ENCODE assay signal across 12 mouse cellular contexts in genomic region chr6:72253911-72254587, GRCm38 (mm10). TPM values are rescaled to one million over a fixed set of nuclear protein-coding genes. Genes with fewer than 3 reads are reported as not detected.
DNase-seq lines count a peak whose midpoint lies in the region; ATAC-seq and TF ChIP-seq lines count a peak whose summit lies in the region.
"Had no signal": no experiment of that assay in that cellular context is flagged by ENCODE, and none has a peak within 500 bp of the region (broad histone marks: within the 10 kb centered on the region; RNA-seq: fewer than 3 reads in every experiment).

No protein-coding gene starts in this region.

- peaks cover 22% of the 10 kb centered on the region for H3K27me3 ChIP-seq in CH12.LX (replicated peaks)
- no peaks in the 10 kb centered on the region for H3K27me3 ChIP-seq in forebrain, embryonic 13.5 days

- TF ChIP-seq EP300 in CH12.LX (IDR thresholded peaks at IDR 0.05; ENCODE audit: low read length) = peak; percentile 15; the same call in 1 of the 2 replicates

- WGBS in forebrain, embryonic 13.5 days = 87% methylated on average over 4 of the region's 4 CpGs

- no peaks in the 10 kb centered on the region for H3K36me3 ChIP-seq in CH12.LX (replicated peaks in 1 of 2; ENCODE audit: control insufficient read depth in 1 of 2, insufficient read depth in 1 of 2, low read length in 1 of 2)
- H3K36me3 ChIP-seq in forebrain, embryonic 13.5 days (ENCODE audit: poor library complexity, severe bottlenecking) = no peaks in the 10 kb centered on the region
- H3K36me3 ChIP-seq: liver, embryonic 13.5 days had no signal

- TF ChIP-seq POLR2A in CH12.LX (IDR thresholded peaks at IDR 0.05; ENCODE audit: low read depth, low read length) = no peak

- no peak overlapping the region for H3K27ac ChIP-seq in CH12.LX (ENCODE audit: insufficient read depth, low read depth)
- H3K27ac ChIP-seq in forebrain, embryonic 13.5 days = no peak overlapping the region
- H3K27ac ChIP-seq: liver, embryonic 13.5 days had no signal

- H3K79me2 ChIP-seq in CH12.LX (replicated peaks; ENCODE audit: control insufficient read depth, extremely low read depth, insufficient read depth, poor library complexity, severe bottlenecking) = no peaks in the 10 kb centered on the region

- peak overlapping the region; percentile 10; the same call in 1 of the 2 replicates for H3K4me2 ChIP-seq in CH12.LX (ENCODE audit: insufficient read depth, low read depth, poor library complexity, severe bottlenecking)
- no peak overlapping the region for H3K4me2 ChIP-seq in forebrain, embryonic 13.5 days
- H3K4me2 ChIP-seq: liver, embryonic 13.5 days had no signal

- peak; percentile 98 for DNase-seq in heart, adult 11 months
- DNase-seq in heart, postnatal 14 days = no peak
- DNase-seq in CH12.LX (ENCODE audit: extremely low read depth) = peak; percentile 59
- DNase-seq in heart, postnatal 10 days = peak; percentile 61 to 63
- no peak for DNase-seq in urinary bladder, postnatal 36 days (ENCODE audit: low spot score in 2 of 2)
- no peak for DNase-seq in left cerebral cortex, adult 11 months (ENCODE audit: low spot score)
- DNase-seq in right cerebral cortex, postnatal 25 days = no peak
- DNase-seq: adrenal gland, adult 8-10 months; liver, embryonic 13.5 days had no signal

- intact Hi-C loops in heart, postnatal 14 days (cut with DNase I) = no loop called here
- intact Hi-C loops in heart, postnatal 10 days (cut with DNase I) = no loop called here

- no peaks in the 10 kb centered on the region for H3K9me3 ChIP-seq in CH12.LX (replicated peaks; ENCODE audit: low read length)
- no peaks in the 10 kb centered on the region for H3K9me3 ChIP-seq in forebrain, embryonic 13.5 days (replicated peaks)
- H3K9me3 ChIP-seq: liver, embryonic 13.5 days had no signal

- H3K9ac ChIP-seq in CH12.LX (ENCODE audit: insufficient read depth, low read depth) = no peak overlapping the region
- no peak overlapping the region for H3K9ac ChIP-seq in forebrain, embryonic 13.5 days
- H3K9ac ChIP-seq: liver, embryonic 13.5 days had no signal

- no peak for TF ChIP-seq RAD21 in CH12.LX (IDR thresholded peaks at IDR 0.05; ENCODE audit: low read depth, low read length)

- in situ Hi-C loops in CH12.LX (cut with MboI; ENCODE audit: low pct_ligation_motif_present, low pct_unique_long_range_greater_than_20kb, low sequenced_read_pairs) = no loop called here

- dilution Hi-C loops in CH12.LX (cut with MboI; ENCODE audit: extremely low pct_ligation_motif_present, extremely low pct_unique_long_range_greater_than_20kb, low sequenced_read_pairs) = no loop called here

- no peak for TF ChIP-seq CTCF in CH12.LX (conservative IDR thresholded peaks at IDR 0.05 in 1 of 2, IDR thresholded peaks at IDR 0.05 in 1 of 2; ENCODE audit: low read depth in 2 of 2, low read length in 2 of 2)

- H3K4me3 ChIP-seq in CH12.LX (replicated peaks in 1 of 3; ENCODE audit: low read depth in 2 of 3, low read length in 2 of 3, poor library complexity in 1 of 3) = no peak overlapping the region
- H3K4me3 ChIP-seq in forebrain, embryonic 13.5 days = no peak overlapping the region
- H3K4me3 ChIP-seq: liver, embryonic 13.5 days had no signal

- ATAC-seq in forebrain, embryonic 13.5 days = 0 out of 2 replicates have a peak, but pooled peaks have one; percentile 19

- H3K4me1 ChIP-seq in CH12.LX (ENCODE audit: control insufficient read depth in 1 of 2, insufficient read depth in 2 of 2) = peaks cover 17 to 34% of the 10 kb centered on the region in 2 experiments
- H3K4me1 ChIP-seq in forebrain, embryonic 13.5 days = peaks cover 12% of the 10 kb centered on the region
- H3K4me1 ChIP-seq: liver, embryonic 13.5 days had no signal

TF ChIP-seq in CH12.LX, 34 proteins besides CTCF, POLR2A, EP300 and RAD21:
- TF ChIP-seq MEF2A (IDR thresholded peaks at IDR 0.05; ENCODE audit: borderline replicate concordance, low read depth, low read length) (no peak), JUND (conservative IDR thresholded peaks at IDR 0.05; ENCODE audit: low read depth, low read length) (no peak), E2F4 (IDR thresholded peaks at IDR 0.05; ENCODE audit: insufficient replicate concordance, low read depth, low read length) (no peak), IRF4 (IDR thresholded peaks at IDR 0.05; ENCODE audit: low read depth, low read length) (peak; percentile 45), CHD1 (IDR thresholded peaks at IDR 0.05; ENCODE audit: low read depth, low read length) (no peak), ZC3H11A (IDR thresholded peaks at IDR 0.05; ENCODE audit: low read depth, low read length) (no peak), TBP (conservative IDR thresholded peaks at IDR 0.05; ENCODE audit: low read depth, low read length) (no peak), MYC (IDR thresholded peaks at IDR 0.05; ENCODE audit: low read depth, low read length) (no peak), ETS1 (conservative IDR thresholded peaks at IDR 0.05; ENCODE audit: low read depth, low read length) (peak; percentile 80), USF2 (conservative IDR thresholded peaks at IDR 0.05; ENCODE audit: low read depth, low read length) (no peak), BHLHE40 (IDR thresholded peaks at IDR 0.05; ENCODE audit: low read depth, low read length) (no peak), MXI1 (IDR thresholded peaks at IDR 0.05; ENCODE audit: low read depth, low read length) (peak; percentile 66; the same call in 1 of the 2 replicates), MAFK (IDR thresholded peaks at IDR 0.05; ENCODE audit: insufficient replicate concordance, low read length) (0 out of 2 replicates have a peak, but pooled peaks have one; percentile 22), HCFC1 (IDR thresholded peaks at IDR 0.05; ENCODE audit: low read depth, low read length) (no peak), TCF12 (IDR thresholded peaks at IDR 0.05; ENCODE audit: low read depth, low read length) (peak; percentile 96), GABPA (IDR thresholded peaks at IDR 0.05; ENCODE audit: insufficient replicate concordance, low read depth, low read length) (no peak), ZNF384 (IDR thresholded peaks at IDR 0.05; ENCODE audit: low read depth, low read length) (no peak), KAT2A (IDR thresholded peaks at IDR 0.05; ENCODE audit: insufficient replicate concordance, low read length) (no peak), RCOR1 (conservative IDR thresholded peaks at IDR 0.05; ENCODE audit: low read depth, low read length) (no peak), NRF1 (IDR thresholded peaks at IDR 0.05; ENCODE audit: low read depth, low read length) (no peak), ZKSCAN1 (IDR thresholded peaks at IDR 0.05; ENCODE audit: borderline replicate concordance, low read depth, low read length) (no peak), USF1 (IDR thresholded peaks at IDR 0.05; ENCODE audit: low read depth, low read length) (no peak), PAX5 (IDR thresholded peaks at IDR 0.05; ENCODE audit: low read length) (no peak), ELF1 (IDR thresholded peaks at IDR 0.05; ENCODE audit: low read depth, low read length) (no peak), UBTF (IDR thresholded peaks at IDR 0.05; ENCODE audit: low read depth, low read length) (no peak), MAX (IDR thresholded peaks at IDR 0.05; ENCODE audit: low read length) (no peak; the same call in 1 of the 2 replicates), POLR2AphosphoS2 (IDR thresholded peaks at IDR 0.05; ENCODE audit: low read depth, low read length) (no peak), CHD2 (IDR thresholded peaks at IDR 0.05; ENCODE audit: low read length) (no peak), SMC3 (IDR thresholded peaks at IDR 0.05; ENCODE audit: low read depth, low read length) (no peak), NELFE (IDR thresholded peaks at IDR 0.05; ENCODE audit: low read depth, low read length) (no peak), MAZ (IDR thresholded peaks at IDR 0.05; ENCODE audit: low read depth, low read length) (0 out of 2 replicates have a peak, but pooled peaks have one; percentile 44), ZMIZ1 (IDR thresholded peaks at IDR 0.05; ENCODE audit: low read depth, low read length) (no peak)

RNA-seq across cellular contexts. Expression of gene Atoh8, which starts 18.7 kb away (rescaled TPM):
- 10 to 100 TPM; 10.1 to 11.3 TPM for total RNA-seq in heart, postnatal 14 days (2021)
- total RNA-seq in CH12.LX (2012; rRNA removed) = 4.7 and 5.0 TPM in 2 replicates
- 0.23 and 0.31 TPM in 2 replicates for total RNA-seq in CH12.LX (2014; rRNA removed)
- 1.1 and 1.6 TPM in 2 replicates for polyA plus RNA-seq in CH12.LX (2012; ENCODE audit: insufficient read length, low read depth)
- polyA plus RNA-seq in forebrain, embryonic 13.5 days (2015; fragmentation: Nextera tagmentation; extraction: Ambion mirVana) = 2.9 and 4.5 TPM in 2 replicates
- total RNA-seq in heart, postnatal 10 days (2021) = 1 to 10 TPM; 8.6 TPM
- total RNA-seq: neutrophil, adult 5-6 weeks had no signal

RNA-seq across cellular contexts. Expression of gene Sftpb, which starts 50.4 kb away (rescaled TPM):
- total RNA-seq in heart, postnatal 14 days (2021) = under 1 TPM in 1 of 2 experiments, not detected in 1; 0.81 TPM
- total RNA-seq in CH12.LX (2012; rRNA removed) = not detected in 2 replicates
- not detected in 2 replicates for total RNA-seq in CH12.LX (2014; rRNA removed)
- not detected in 2 replicates for polyA plus RNA-seq in CH12.LX (2012; ENCODE audit: insufficient read length, low read depth)
- polyA plus RNA-seq in forebrain, embryonic 13.5 days (2015; fragmentation: Nextera tagmentation; extraction: Ambion mirVana) = not detected in 2 replicates
- total RNA-seq in heart, postnatal 10 days (2021) = not detected
- total RNA-seq: adrenal gland, adult 8-10 months; gastrocnemius, postnatal 36 days; neutrophil, adult 5-6 weeks had no signal
- polyA plus RNA-seq: liver, embryonic 13.5 days had no signal

Comparison
In these comparisons a context has a peak if more than half of its experiments do, and no peak if none do; other contexts are left out.
1. DNase-seq: peak in heart, adult 11 months (single experiment), CH12.LX (single experiment) and heart, postnatal 10 days (2 of 2); none in heart, postnatal 14 days (0 of 2), urinary bladder, postnatal 36 days (0 of 2), left cerebral cortex, adult 11 months (single experiment) and right cerebral cortex, postnatal 25 days (single experiment).